Mouse (Mus musculus): ENCODE measurements around the gene Nudt21. TPM values are rescaled to one million over a fixed set of nuclear protein-coding genes. Genes with fewer than 3 reads are reported as not detected.

Gene Nudt21
- total RNA-seq (2014; rRNA removed) (61.5 and 82.5 TPM in 2 replicates), polyA plus RNA-seq (2015; fragmentation: Nextera tagmentation; extraction: Ambion mirVana) (90.1 and 92.3 TPM in 2 replicates)

GRCm38 (mm10) chr8:94036944-94037524 lies at the start of gene Nudt21, which contains the start of gene Ogfod1:
TSS of gene Nudt21 (minus strand) at chr8:94037031.
TSS of gene Ogfod1 (plus strand) at chr8:94037198.
- Histone ChIP-seq H3K27ac (ENCODE audit: low read depth, low read length) (peak within 1 kb of the TSS; percentile 68), H3K9ac (replicated peaks; ENCODE audit: low read length, poor library complexity, severe bottlenecking) (peak within 1 kb of the TSS; percentile 70), H3K4me3 (ENCODE audit: low read depth, low read length) (peak within 1 kb of the TSS; percentile 84), H3K9me3 (ENCODE audit: low read length) (no peaks in the 10 kb centered on the region), H3K4me2 (ENCODE audit: low read depth, low read length, poor library complexity, severe bottlenecking) (peak within 1 kb of the TSS; percentile 78), H3K36me3 (ENCODE audit: insufficient read depth, low read length) (peaks cover 6% of the 10 kb centered on the region; the same call in 1 of the 2 replicates), H3K4me1 (ENCODE audit: insufficient read depth, low read length) (peaks cover 7% of the 10 kb centered on the region), H3K27me3 (ENCODE audit: insufficient read depth, low read length) (no peaks in the 10 kb centered on the region)
- DNase-seq (ENCODE audit: low spot score), result peak; percentile 99
- 0% methylated on average over 41 of the region's 41 CpGs for WGBS
- TF ChIP-seq CTCF (IDR thresholded peaks at IDR 0.05), result no peak
- peak; percentile 99 for ATAC-seq (ENCODE audit: low FRiP score)

DNA sequence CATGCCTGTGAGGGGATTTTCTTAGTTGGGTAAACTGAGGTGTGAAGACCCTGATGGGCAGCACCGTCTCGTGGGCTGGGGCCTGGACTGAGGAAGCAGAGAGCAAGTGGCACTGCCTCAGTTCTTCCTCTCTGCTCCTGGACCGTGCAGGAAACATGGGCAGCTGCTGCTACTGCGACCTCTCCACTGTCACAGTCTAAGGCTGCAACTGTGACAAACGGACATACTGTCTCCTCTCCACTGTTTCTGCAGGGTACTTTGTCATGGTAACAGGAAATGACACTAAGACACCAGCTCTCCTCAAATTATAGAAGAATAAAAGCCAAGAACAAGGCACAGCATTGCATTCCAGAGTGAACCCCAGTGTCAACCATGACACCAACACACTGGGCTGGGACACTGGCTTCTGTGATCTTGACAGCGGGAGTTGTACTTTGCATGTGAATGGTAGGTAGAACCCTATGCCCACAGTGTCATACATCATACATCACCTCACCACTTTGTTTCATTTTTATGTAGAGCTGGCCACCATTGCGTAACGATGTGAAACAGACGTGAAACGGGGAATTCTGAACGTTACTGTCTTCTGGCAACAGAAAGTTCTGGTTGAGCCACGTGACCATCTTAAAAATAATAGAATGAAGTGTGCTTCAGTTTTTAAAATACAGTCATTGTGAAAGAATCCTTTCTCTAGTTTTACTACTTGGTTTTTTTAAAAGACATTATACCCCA lies 39.8 kb upstream of the Nudt21 start:
- H3K36me3 ChIP-seq (ENCODE audit: insufficient read depth, low read length), result peaks cover 25% of the 10 kb centered on the region
- H3K9me3 ChIP-seq (ENCODE audit: low read length), result no peaks in the 10 kb centered on the region
- TF ChIP-seq CTCF (IDR thresholded peaks at IDR 0.05), result no peak
- H3K4me3 ChIP-seq (ENCODE audit: low read depth, low read length), result no peak overlapping the region
- no peaks in the 10 kb centered on the region for H3K27me3 ChIP-seq (ENCODE audit: insufficient read depth, low read length)
- 79% methylated on average over 12 of the region's 12 CpGs for WGBS
- DNase-seq (ENCODE audit: low spot score) (no peak), ATAC-seq (ENCODE audit: low FRiP score) (no peak)
- no peak overlapping the region for H3K4me2 ChIP-seq (ENCODE audit: low read depth, low read length, poor library complexity, severe bottlenecking)
- no peak overlapping the region for H3K27ac ChIP-seq (ENCODE audit: low read depth, low read length)
- H3K9ac ChIP-seq (replicated peaks; ENCODE audit: low read length, poor library complexity, severe bottlenecking), result no peak overlapping the region
- no peaks in the 10 kb centered on the region for H3K4me1 ChIP-seq (ENCODE audit: insufficient read depth, low read length)

GRCm38 (mm10) chr8:94068793-94069192 lies 32.0 kb upstream of the Nudt21 start:
- DNase-seq (ENCODE audit: low spot score) (no peak), ATAC-seq (ENCODE audit: low FRiP score) (no peak)
- Histone ChIP-seq H3K4me2 (ENCODE audit: low read depth, low read length, poor library complexity, severe bottlenecking) (no peak overlapping the region), H3K27ac (ENCODE audit: low read depth, low read length) (no peak overlapping the region), H3K36me3 (ENCODE audit: insufficient read depth, low read length) (peaks cover 25% of the 10 kb centered on the region), H3K9me3 (ENCODE audit: low read length) (no peaks in the 10 kb centered on the region), H3K27me3 (ENCODE audit: insufficient read depth, low read length) (no peaks in the 10 kb centered on the region), H3K4me1 (ENCODE audit: insufficient read depth, low read length) (no peaks in the 10 kb centered on the region), H3K9ac (replicated peaks; ENCODE audit: low read length, poor library complexity, severe bottlenecking) (no peak overlapping the region), H3K4me3 (ENCODE audit: low read depth, low read length) (no peak overlapping the region)
- WGBS, result 93% methylated on average over 7 of the region's 7 CpGs
- TF ChIP-seq CTCF (IDR thresholded peaks at IDR 0.05), result no peak

- H3K4me2 ChIP-seq (ENCODE audit: low read depth, low read length, poor library complexity, severe bottlenecking), result no peak overlapping the region
- H3K9me3 ChIP-seq (ENCODE audit: low read length), result no peaks in the 10 kb centered on the region
- H3K36me3 ChIP-seq (ENCODE audit: insufficient read depth, low read length), result peaks cover 46% of the 10 kb centered on the region
- WGBS, result 22% methylated on average over 11 of the region's 11 CpGs
- no peak overlapping the region for H3K4me3 ChIP-seq (ENCODE audit: low read depth, low read length)
- no peak for TF ChIP-seq CTCF (IDR thresholded peaks at IDR 0.05)
- no peak overlapping the region for H3K9ac ChIP-seq (replicated peaks; ENCODE audit: low read length, poor library complexity, severe bottlenecking)
- DNase-seq (ENCODE audit: low spot score), result peak; percentile 40
- no peaks in the 10 kb centered on the region for H3K27me3 ChIP-seq (ENCODE audit: insufficient read depth, low read length)
- no peak overlapping the region for H3K27ac ChIP-seq (ENCODE audit: low read depth, low read length)
- 0 out of 2 replicates have a peak, but pooled peaks have one; percentile 31 for ATAC-seq (ENCODE audit: low FRiP score)
- no peaks in the 10 kb centered on the region for H3K4me1 ChIP-seq (ENCODE audit: insufficient read depth, low read length)
Observed at GRCm38 (mm10) chr8:94066121-94066863, 29.5 kb upstream of the Nudt21 start.

GRCm38 (mm10) chr8:94057157-94057854 lies 20.5 kb upstream of the Nudt21 start:
- Histone ChIP-seq H3K4me1 (ENCODE audit: insufficient read depth, low read length) (no peaks in the 10 kb centered on the region), H3K27me3 (ENCODE audit: insufficient read depth, low read length) (no peaks in the 10 kb centered on the region), H3K27ac (ENCODE audit: low read depth, low read length) (no peak overlapping the region), H3K9me3 (ENCODE audit: low read length) (no peaks in the 10 kb centered on the region), H3K9ac (replicated peaks; ENCODE audit: low read length, poor library complexity, severe bottlenecking) (no peak overlapping the region), H3K36me3 (ENCODE audit: insufficient read depth, low read length) (peaks cover 55% of the 10 kb centered on the region), H3K4me2 (ENCODE audit: low read depth, low read length, poor library complexity, severe bottlenecking) (no peak overlapping the region), H3K4me3 (ENCODE audit: low read depth, low read length) (no peak overlapping the region)
- DNase-seq (ENCODE audit: low spot score) (peak; percentile 74), ATAC-seq (ENCODE audit: low FRiP score) (no peak)
- peak; percentile 89 for TF ChIP-seq CTCF (IDR thresholded peaks at IDR 0.05)
- 61% methylated on average over 6 of the region's 6 CpGs for WGBS
